Mouse (Mus musculus): Measurements from ENCODE around the gene Traf3ip1. TPM values are rescaled to one million over a fixed set of nuclear protein-coding genes. Genes with fewer than 3 reads are reported as not detected.
A peak's percentile ranks its signal among the peaks of the same experiment; 100 is the strongest.
"Not testable (repeated sequence)": the region's sequence is repeated elsewhere in the genome, so short reads cannot be mapped to it uniquely, and the experiment has no call there.

Traf3ip1 gene
- total RNA-seq, 4 experiments from 2014 or later: 4.2 to 5.4 (median 4.9) TPM

GRCm38 (mm10) chr1:91465244-91465643 is 29.2 kb upstream of the Traf3ip1 start:
- no peak for DNase-seq (ENCODE audit: low spot score)

GRCm38 (mm10) chr1:91466186-91466585 is 28.3 kb upstream of the Traf3ip1 start:
- no peak for DNase-seq (ENCODE audit: low spot score)

- DNase-seq (ENCODE audit: low spot score): no peak
Measured at GRCm38 (mm10) chr1:91469888-91470419, 24.5 kb upstream of the Traf3ip1 start.

GRCm38 (mm10) chr1:91478145-91478544 is 16.3 kb upstream of the Traf3ip1 start:
- not testable (repeated sequence) for DNase-seq (ENCODE audit: low spot score)

DNA sequence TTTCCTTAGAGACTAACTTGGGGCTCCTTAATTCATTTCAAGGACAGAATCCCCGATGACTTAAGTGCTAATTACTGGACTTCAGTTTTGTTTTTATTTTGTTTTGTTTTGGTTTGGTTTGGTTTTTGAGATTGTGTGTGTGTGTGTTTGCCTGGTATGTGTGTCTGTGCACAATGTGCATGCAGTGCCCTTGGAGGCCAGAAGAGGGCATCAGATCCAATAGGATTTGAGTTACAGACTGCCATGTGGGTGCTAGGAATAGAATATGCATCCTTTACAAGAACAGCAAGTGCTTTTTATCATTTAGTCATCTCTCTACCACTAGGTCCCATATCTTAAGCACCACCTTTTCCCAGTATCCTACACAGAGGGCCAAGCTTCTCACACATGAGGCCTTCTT is 15.5 kb upstream of the Traf3ip1 start:
- no peak for DNase-seq (ENCODE audit: low spot score)

DNA sequence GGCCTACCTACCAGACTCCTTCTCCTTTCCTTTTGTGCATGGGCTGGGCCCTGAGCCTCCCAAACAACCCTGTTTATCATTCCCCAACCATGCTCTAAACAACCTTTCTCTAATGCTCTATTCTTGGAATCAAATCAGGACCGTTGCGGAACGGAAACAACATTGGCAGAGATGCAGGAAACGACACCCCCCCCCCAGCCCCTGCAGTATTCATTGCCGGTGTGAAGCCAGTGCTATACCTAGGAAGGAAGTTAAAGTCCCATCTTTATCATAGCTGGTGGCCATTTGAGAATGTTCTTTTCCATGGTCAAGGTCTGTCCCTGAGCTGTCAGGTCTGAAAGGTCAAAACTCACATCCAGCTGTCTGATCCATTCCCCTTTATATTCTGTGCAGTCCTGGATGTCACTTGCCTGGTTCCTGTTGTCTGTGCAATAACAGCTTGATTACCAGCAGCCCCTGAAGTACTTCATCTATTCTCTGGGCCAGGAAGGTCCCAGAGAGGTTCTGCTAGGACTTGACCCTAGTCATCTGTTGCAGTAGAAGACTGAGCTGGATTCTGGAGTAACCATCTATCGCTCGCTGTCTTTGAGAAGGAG is 11.7 kb upstream of the Traf3ip1 start:
- no peak for DNase-seq (ENCODE audit: low spot score)

GRCm38 (mm10) chr1:91483304-91484010 is 11.0 kb upstream of the Traf3ip1 start:
- peak; percentile 87 for DNase-seq (ENCODE audit: low spot score)

- no peak for DNase-seq (ENCODE audit: low spot score)
Measured at GRCm38 (mm10) chr1:91484011-91484346, 10.5 kb upstream of the Traf3ip1 start.

- no peak for DNase-seq (ENCODE audit: low spot score)
Measured at GRCm38 (mm10) chr1:91485422-91485821, 9.0 kb upstream of the Traf3ip1 start.

- no peak for DNase-seq (ENCODE audit: low spot score)
Measured at GRCm38 (mm10) chr1:91486165-91486564, 8.3 kb upstream of the Traf3ip1 start.

- DNase-seq (ENCODE audit: low spot score): no peak
Measured at GRCm38 (mm10) chr1:91490322-91490721, 4.1 kb upstream of the Traf3ip1 start.

- DNase-seq (ENCODE audit: low spot score): no peak
Measured at GRCm38 (mm10) chr1:91492740-91493139, 1.7 kb upstream of the Traf3ip1 start.

GRCm38 (mm10) chr1:91493938-91494337 is 509 bp upstream of the Traf3ip1 start:
- DNase-seq (ENCODE audit: low spot score): no peak

- no peak for DNase-seq (ENCODE audit: low spot score)
Measured at GRCm38 (mm10) chr1:91495321-91495720, 874 bp downstream of the Traf3ip1 start.

DNA sequence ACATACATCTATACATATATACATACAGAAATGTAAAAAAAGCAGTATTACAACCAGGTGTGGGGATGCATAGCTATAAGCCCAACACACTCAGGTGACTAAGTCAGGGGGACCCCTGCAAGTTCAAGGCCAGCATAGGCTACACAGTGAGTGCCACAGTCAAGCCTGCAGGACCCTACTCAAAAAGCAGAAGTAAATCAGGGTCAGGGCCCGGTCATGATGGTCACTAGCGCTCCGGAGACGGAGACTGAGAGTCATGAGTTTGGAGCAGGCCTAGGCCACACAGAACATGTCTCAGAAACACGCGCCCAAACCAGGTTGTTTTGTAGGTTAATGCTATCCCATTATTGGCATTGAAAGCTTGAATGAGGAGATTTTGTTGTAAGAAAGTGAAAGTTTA is 4.1 kb downstream of the Traf3ip1 start:
- DNase-seq (ENCODE audit: low spot score): no peak

DNA sequence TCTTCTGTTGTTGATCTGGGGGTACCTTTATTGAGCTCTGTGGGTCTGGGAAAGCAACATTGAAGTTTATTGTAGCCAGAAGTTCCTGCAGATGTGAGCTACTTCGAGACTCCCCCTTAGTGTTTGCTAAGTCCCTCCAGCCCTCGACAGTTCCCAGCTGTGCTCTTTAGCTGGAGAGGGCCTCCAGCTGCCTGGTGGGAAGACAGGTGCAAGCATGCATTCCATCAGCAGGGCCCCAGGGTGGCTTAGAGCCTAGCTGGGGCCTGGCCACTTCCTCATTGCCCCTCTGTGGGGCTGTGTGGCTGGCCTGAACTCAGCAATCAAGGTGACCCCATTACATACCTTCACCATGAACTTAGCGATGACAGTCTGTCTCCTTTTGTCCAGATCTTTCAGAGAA is 10.2 kb downstream of the Traf3ip1 start:
- DNase-seq (ENCODE audit: low spot score): no peak

DNA sequence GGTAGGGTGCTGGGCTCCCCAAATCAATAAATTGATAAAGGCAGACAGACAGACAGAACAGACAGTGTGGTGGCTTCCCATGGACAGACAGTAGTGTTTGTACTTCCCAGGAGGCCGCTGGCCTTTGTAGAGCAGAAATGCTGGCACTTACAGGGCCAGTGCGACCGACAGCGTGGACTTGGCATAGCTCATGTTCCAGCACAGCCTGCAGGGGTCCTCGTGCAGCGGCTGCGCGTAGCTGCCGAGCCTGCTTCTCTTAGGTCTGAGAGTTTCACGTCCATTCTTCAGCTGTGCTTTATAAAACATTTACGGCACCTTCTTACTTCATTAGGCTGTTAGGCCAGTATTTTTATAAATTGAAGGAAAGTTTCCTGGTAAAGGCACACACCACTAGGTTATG is 20.5 kb downstream of the Traf3ip1 start:
- no peak for DNase-seq (ENCODE audit: low spot score)

GRCm38 (mm10) chr1:91515642-91516041 is 21.2 kb downstream of the Traf3ip1 start:
- DNase-seq (ENCODE audit: low spot score): no peak

GRCm38 (mm10) chr1:91523759-91524158 is 29.3 kb downstream of the Traf3ip1 start:
- DNase-seq (ENCODE audit: low spot score): peak; percentile 63

DNA sequence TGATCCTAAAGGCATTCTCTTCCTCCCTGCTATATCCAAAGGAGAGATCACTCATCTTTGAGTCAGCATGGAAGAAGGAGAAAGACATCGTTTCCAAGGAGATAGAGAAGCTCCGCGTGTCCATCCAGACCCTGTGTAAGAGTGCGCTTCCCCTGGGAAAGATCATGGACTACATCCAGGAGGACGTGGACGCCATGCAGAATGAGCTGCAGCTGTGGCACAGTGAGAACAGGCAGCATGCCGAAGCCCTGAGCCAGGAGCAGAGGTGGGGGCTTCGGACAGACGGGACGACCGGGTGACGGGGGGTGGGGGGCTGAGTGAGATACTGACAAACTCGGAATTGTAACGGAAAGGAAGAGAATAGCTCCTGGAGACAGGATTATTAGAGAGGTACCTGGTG is 31.4 kb downstream of the Traf3ip1 start:
- DNase-seq (ENCODE audit: low spot score): no peak

DNA sequence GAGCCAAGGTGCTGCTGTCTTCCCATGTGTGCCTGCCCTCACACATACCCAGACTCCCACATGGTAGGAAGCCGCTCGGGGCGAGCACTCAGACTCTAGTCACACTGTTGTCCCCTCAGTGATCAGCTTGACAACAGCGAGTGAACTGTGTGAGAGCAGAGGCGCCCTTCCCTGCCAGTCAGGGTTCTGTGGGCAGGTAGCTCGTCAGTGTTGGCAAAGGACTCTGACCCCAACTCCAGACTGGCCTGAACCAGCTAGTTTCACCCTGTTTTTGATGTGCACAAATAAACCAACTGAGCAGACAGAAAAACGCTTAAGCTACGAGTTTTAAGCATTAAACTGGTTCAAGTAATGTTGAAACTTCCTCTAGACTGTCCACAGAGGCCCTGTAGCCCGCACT is 35.7 kb downstream of the Traf3ip1 start:
- no peak for DNase-seq (ENCODE audit: low spot score)

DNA sequence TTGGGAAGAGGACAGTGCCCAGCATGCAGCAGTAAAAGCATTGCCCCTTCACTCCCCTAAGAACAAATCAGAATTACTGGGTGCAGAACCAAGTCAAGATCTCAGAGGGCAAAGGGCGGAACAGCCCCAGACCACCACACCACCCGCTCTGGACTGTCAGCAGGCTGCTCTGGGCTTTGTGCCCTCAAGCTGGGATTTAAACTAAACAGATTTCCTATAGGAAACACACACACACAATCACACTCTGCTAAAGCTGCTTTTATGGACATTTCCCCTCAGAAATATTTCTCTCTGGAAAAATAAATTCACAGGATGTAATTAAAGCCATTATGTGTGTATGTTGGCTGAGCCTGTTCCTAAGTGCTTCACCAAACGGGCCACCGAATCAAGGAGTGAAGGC is 37.8 kb downstream of the Traf3ip1 start:
- no peak for DNase-seq (ENCODE audit: low spot score)

- peak; percentile 12 for DNase-seq (ENCODE audit: low spot score)
Measured at GRCm38 (mm10) chr1:91532892-91533291, 38.4 kb downstream of the Traf3ip1 start.
